Mouse (Mus musculus) cortical plate, adult 2 months (tissue): ENCODE results near the gene Atp5c1.

Source experiments
- CTCF ChIP-seq: fragments of 200-500 bp; IDR thresholded peaks from 2 replicates; pipeline ENCODE4 v1.5.1; 2011; ENCODE audit warnings: mild to moderate bottlenecking, control low read depth, low read length; ENCODE audit not compliant: insufficient read depth; ENCODE audit errors: extremely low read depth
- POLR2A ChIP-seq: fragments of 200-500 bp; IDR thresholded peaks from 2 replicates; pipeline ENCODE4 v1.6.1; 2011; ENCODE audit warnings: mild to moderate bottlenecking, low read length, control low read depth; ENCODE audit not compliant: insufficient read depth; ENCODE audit errors: extremely low read depth

GRCm38 (mm10) chr2:10034976-10035375, 45.3 kb downstream of the Atp5c1 start:
- TF ChIP-seq CTCF, result no peak
- no peak for TF ChIP-seq POLR2A
